Mouse (Mus musculus) Patski (cell line): ENCODE data around the gene Kdm1b. TPM values are rescaled to one million over a fixed set of nuclear protein-coding genes. Genes with fewer than 3 reads are reported as not detected.

Experiments used
- ATAC-seq: fragments of 100-300 bp; one replicate; pipeline ENCODE4 v1.8.0; 2021
- CTCF ChIA-PET: fragments of 350-600 bp; sonication (Branson Sonifier 250); formaldehyde crosslinking; loops from one replicate; lab custom pipeline; 2022; ENCODE audit warnings: inconsistent platforms; lab: Charles Lee
- POLR2A ChIA-PET: fragments of 350-600 bp; sonication (Branson Sonifier 250); formaldehyde crosslinking; loops from one replicate; lab custom pipeline; 2022; ENCODE audit warnings: antibody characterized with exemption, inconsistent platforms; lab: Charles Lee
- DNase-seq: peaks from one replicate; pipeline ENCODE4 v3.0.0-alpha.2; 2011; ENCODE audit warnings: low read depth, low spot score
- H3K27me3 ChIP-seq: fragments of 371-371 bp; one replicate; pipeline ENCODE4 v1.5.1; 2021
- CTCF ChIP-seq: fragments of 100-300 bp; IDR thresholded peaks from one replicate; pipeline ENCODE4 v1.5.1; 2021
- in situ Hi-C: fragments of 300-500 bp; cut with MboI; formaldehyde crosslinking; loops from 3 replicates; pipeline ENCODE4 v1.11.1; 2018; ENCODE audit warnings: low pct_unique_long_range_greater_than_20kb, mixed read lengths
- polyA plus RNA-seq: library from polyadenylated mRNA; unstranded; gene quantifications from one replicate; pipeline ENCODE4 v1.2.3, GENCODE M21; 2021

Kdm1b gene
- polyA plus RNA-seq, result 12.6 TPM

GRCm38 (mm10) chr13:47043030-47043680 lies at the start of gene Kdm1b:
Gene Kdm1b (plus strand): TSS chr13:47043499.
- no peak for TF ChIP-seq CTCF
- peak; percentile 89 for DNase-seq
- ChIA-PET POLR2A (interaction anchor here (0.9 to 1.4 kb wide), 2 partner anchors 102 to 113 kb away, joined by 3 to 4 read pairs; partner anchors contain the start of gene Kif13a), CTCF (interaction anchor here (1.1 to 1.4 kb wide), 3 partner anchors 22 to 205 kb away, joined by 3 to 6 read pairs (median 3); no protein-coding TSS in a partner anchor)
- in situ Hi-C loops, result no loop called here
- H3K27me3 ChIP-seq, result no peaks in the 10 kb centered on the region
- peak; percentile 91 for ATAC-seq

- POLR2A ChIA-PET, result no interaction called here
- in situ Hi-C loops, result no loop called here
- no peaks in the 10 kb centered on the region for H3K27me3 ChIP-seq
- DNase-seq (no peak), ATAC-seq (no peak)
- CTCF ChIA-PET, result no interaction called here
- TF ChIP-seq CTCF, result no peak
Measured at GRCm38 (mm10) chr13:46997355-46997754, 45.9 kb upstream of the Kdm1b start.

- DNase-seq (no peak), ATAC-seq (no peak)
- ChIA-PET CTCF (no interaction called here), POLR2A (no interaction called here)
- TF ChIP-seq CTCF, result no peak
- no peaks in the 10 kb centered on the region for H3K27me3 ChIP-seq
- in situ Hi-C loops, result no loop called here
Measured at GRCm38 (mm10) chr13:46999498-46999897, 43.8 kb upstream of the Kdm1b start.

GRCm38 (mm10) chr13:47001590-47001989 lies 41.7 kb upstream of the Kdm1b start:
- CTCF ChIA-PET, result no interaction called here
- in situ Hi-C loops, result no loop called here
- POLR2A ChIA-PET, result interaction anchor here (0.6 kb wide), 1 partner anchor 62 kb away, joined by 3 read pairs; no protein-coding TSS in a partner anchor
- no peak for ATAC-seq
- no peak for DNase-seq
- H3K27me3 ChIP-seq, result no peaks in the 10 kb centered on the region
- no peak for TF ChIP-seq CTCF

GRCm38 (mm10) chr13:47013740-47014139 lies 29.6 kb upstream of the Kdm1b start:
- no peaks in the 10 kb centered on the region for H3K27me3 ChIP-seq
- in situ Hi-C loops, result loop anchor here (10.0 kb wide), 3 partner anchors 79 to 699 kb away; no protein-coding TSS in a partner anchor
- ATAC-seq (no peak), DNase-seq (no peak)
- no peak for TF ChIP-seq CTCF
- ChIA-PET CTCF (no interaction called here), POLR2A (interaction anchor here (0.8 to 1.0 kb wide), 2 partner anchors 105 to 175 kb away, joined by 3 read pairs; no protein-coding TSS in a partner anchor)

GRCm38 (mm10) chr13:47014334-47015194 lies 28.7 kb upstream of the Kdm1b start, which contains the start of gene Nhlrc1:
Gene Nhlrc1 (minus strand): TSS chr13:47014850.
- ChIA-PET CTCF (interaction anchor here (0.9 to 1.5 kb wide), 4 partner anchors 10 to 177 kb away, joined by 3 to 4 read pairs (median 3); partner anchors contain the start of gene Kif13a), POLR2A (interaction anchor here (0.6 to 1.0 kb wide), 3 partner anchors 106 to 275 kb away, joined by 3 to 5 read pairs (median 3); no protein-coding TSS in a partner anchor)
- peak; percentile 95 for TF ChIP-seq CTCF
- H3K27me3 ChIP-seq, result no peaks in the 10 kb centered on the region
- DNase-seq, result no peak
- in situ Hi-C loops, result loop anchor here (10.0 kb wide), 3 partner anchors 80 to 700 kb away; no protein-coding TSS in a partner anchor
- ATAC-seq, result no peak

GRCm38 (mm10) chr13:47015195-47015501 lies 28.2 kb upstream of the Kdm1b start:
- POLR2A ChIA-PET, result interaction anchor here (0.6 kb wide), 1 partner anchor 274 kb away, joined by 5 read pairs; no protein-coding TSS in a partner anchor
- DNase-seq (no peak), ATAC-seq (no peak)
- in situ Hi-C loops, result loop anchor here (10.0 kb wide), 3 partner anchors 80 to 700 kb away; no protein-coding TSS in a partner anchor
- no peaks in the 10 kb centered on the region for H3K27me3 ChIP-seq
- CTCF ChIA-PET, result interaction anchor here (0.9 to 1.5 kb wide), 4 partner anchors 10 to 177 kb away, joined by 3 to 4 read pairs (median 3); partner anchors contain the start of gene Kif13a
- no peak for TF ChIP-seq CTCF

DNA sequence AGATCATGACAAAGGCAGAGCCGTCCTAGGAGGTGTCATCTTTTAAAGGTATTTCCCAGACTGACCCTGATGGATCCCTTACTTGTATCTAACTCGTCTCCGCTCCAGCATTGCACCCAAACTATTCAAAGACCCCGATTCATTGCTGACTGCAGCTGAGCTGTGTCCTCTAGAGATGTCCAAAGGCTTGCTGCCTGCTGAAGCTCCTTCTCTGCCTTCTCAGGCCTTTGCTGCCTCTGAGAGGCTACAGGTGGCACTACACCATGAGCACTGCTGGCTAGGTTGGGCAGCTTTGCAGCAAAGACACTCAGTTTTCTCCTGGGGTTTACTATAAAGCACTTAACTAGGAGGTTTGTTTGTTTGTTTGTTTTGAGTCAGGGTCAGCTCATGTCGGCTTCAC lies 26.0 kb upstream of the Kdm1b start:
- ATAC-seq (peak; percentile 67), DNase-seq (no peak)
- POLR2A ChIA-PET, result no interaction called here
- CTCF ChIA-PET, result interaction anchor here (0.7 to 1.7 kb wide), 16 partner anchors 13 to 292 kb away, joined by 3 to 13 read pairs (median 5); no protein-coding TSS in a partner anchor
- in situ Hi-C loops, result loop anchor here (10.0 kb wide), 3 partner anchors 82 to 702 kb away; no protein-coding TSS in a partner anchor
- H3K27me3 ChIP-seq, result no peaks in the 10 kb centered on the region
- peak; percentile 91 for TF ChIP-seq CTCF

- no peak for DNase-seq
- TF ChIP-seq CTCF, result peak; percentile 23
- in situ Hi-C loops, result loop anchor here (10.0 kb wide), 3 partner anchors 85 to 705 kb away; no protein-coding TSS in a partner anchor
- ChIA-PET CTCF (no interaction called here), POLR2A (no interaction called here)
- no peaks in the 10 kb centered on the region for H3K27me3 ChIP-seq
- ATAC-seq, result no peak
Measured at GRCm38 (mm10) chr13:47019774-47020173, 23.5 kb upstream of the Kdm1b start.

DNA sequence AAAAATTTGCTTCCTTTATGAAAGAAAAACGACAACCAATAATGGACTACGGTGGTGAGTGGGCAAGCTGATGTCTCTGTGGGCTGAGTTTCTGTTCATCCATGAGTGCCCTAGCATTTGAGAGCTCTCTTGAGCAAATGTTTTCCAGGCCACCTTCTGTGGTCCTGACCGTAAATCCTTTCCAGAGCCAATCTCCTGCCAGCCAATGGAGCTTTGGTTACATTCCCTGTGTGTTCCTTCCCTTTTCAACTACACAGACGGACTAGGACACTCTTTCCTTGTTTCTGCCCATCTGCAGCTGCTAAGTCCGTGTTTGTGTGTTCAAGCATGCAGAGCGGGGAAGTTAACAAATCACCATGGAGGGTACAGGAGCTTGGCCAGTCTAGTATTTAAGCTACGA lies 22.5 kb upstream of the Kdm1b start:
- in situ Hi-C loops, result no loop called here
- no peak for ATAC-seq
- CTCF ChIA-PET, result interaction anchor here (1.2 to 1.3 kb wide), 2 partner anchors 184 to 223 kb away, joined by 3 read pairs; no protein-coding TSS in a partner anchor

More for the DNA sequence above, 22.5 kb upstream of the Kdm1b start:
- no peak for DNase-seq
- H3K27me3 ChIP-seq, result no peaks in the 10 kb centered on the region
- POLR2A ChIA-PET, result no interaction called here
- TF ChIP-seq CTCF, result no peak
